Mouse (Mus musculus): ENCODE measurements around the gene Lyrm4.

Gene Lyrm4

DNA sequence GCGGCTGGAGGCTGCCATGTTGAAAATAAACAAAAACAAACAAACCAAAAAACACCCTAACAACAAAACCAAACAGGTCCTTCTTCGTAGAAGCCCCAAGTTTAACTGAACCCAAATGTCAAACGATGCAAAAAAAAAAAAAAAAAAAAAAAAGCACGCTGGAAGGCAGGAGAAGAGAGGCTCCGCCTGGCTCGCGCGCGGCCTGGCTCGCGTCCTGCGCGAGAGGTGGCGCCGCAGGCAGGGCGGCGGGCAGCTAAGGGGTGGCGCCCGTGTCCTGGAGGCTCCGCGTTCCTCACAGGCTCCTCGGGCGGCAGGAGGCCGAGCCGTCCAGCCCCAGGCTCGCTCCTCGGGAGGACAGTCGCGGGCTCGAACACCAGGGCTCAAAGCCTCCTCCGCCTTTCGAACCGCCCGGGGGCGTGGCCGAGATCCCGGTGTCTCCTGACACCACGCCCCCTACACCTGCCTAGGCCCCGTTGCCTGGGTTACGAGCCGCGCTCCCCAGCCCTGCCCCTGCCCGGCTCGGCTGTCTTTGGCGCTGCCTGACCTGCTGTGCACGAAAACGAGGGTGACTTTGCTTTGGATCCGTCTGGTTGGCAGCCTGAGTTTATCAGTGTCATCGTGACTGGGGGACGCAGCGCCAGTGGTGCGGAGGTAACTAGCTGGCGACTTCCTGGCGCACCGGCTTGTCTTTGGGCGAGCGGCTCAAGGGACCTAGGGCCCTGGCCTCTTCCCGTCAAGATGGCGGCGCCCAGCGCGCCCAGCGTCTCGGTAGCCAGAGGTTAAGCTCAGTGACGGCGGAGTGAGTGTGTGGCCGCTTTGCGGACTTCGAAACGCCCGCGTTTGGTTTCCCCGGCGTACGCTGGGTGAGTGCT, at the start of gene Lyrm4, which contains the start of gene Fars2:
Gene Lyrm4 (minus strand): TSS at position 384 of the 872 bp plus-strand sequence.
Gene Fars2 (plus strand): TSS at position 270 of the 872 bp plus-strand sequence.
- DNase-seq (ENCODE audit: low read depth, low spot score): peak; percentile 94

GRCm38 (mm10) chr13:36163898-36164297, 46.6 kb upstream of the Lyrm4 start:
- DNase-seq (ENCODE audit: low read depth, low spot score): no peak

DNA sequence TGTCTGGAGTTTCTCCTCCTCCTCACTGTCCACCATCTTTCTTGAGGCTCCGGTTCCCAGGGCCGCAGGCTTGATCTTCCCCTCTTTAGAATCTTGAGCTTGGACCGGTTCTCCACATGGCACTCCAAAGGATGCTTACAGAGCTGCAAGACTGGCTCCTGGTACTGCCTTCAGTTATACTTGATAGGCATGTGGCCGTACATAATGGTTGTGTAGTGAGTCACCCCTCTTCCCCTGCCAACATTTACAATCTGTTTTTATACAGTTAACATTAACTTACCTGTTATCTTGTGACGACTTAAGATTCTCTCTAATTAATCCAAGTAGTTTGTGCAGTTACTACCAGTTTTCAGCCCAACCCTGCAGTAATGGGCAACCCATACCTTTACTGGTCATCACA, 46.1 kb upstream of the Lyrm4 start:
- no peak for DNase-seq (ENCODE audit: low read depth, low spot score)

- DNase-seq (ENCODE audit: low read depth, low spot score): no peak
Observed at GRCm38 (mm10) chr13:36156340-36156931, 39.1 kb upstream of the Lyrm4 start.

- DNase-seq (ENCODE audit: low read depth, low spot score): no peak
Observed at GRCm38 (mm10) chr13:36152728-36153498, 35.6 kb upstream of the Lyrm4 start.

DNA sequence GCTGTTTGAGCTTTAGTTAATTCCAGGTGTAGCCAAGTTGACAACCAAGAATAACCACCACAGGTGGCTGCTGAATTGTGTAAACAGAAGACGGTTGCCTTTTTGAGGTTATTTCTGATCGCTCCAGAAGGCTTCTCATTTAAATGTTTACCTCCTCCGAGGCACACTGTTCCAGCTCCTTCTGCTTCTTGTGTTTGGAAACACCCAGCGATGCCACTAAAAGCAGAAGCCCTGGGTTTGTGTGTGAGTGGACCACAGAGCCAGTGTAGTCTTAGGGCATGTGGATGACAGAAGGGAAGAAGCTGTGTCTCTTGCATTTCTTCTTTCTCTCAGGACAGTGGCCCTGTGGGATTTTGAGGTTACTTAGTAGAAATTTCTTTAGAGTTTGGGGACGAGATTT, 32.9 kb upstream of the Lyrm4 start:
- no peak for DNase-seq (ENCODE audit: low read depth, low spot score)

- DNase-seq (ENCODE audit: low read depth, low spot score): peak; percentile 11
Observed at GRCm38 (mm10) chr13:36149175-36149939, 32.0 kb upstream of the Lyrm4 start.

GRCm38 (mm10) chr13:36145601-36146000, 28.3 kb upstream of the Lyrm4 start:
- no peak for DNase-seq (ENCODE audit: low read depth, low spot score)

- no peak for DNase-seq (ENCODE audit: low read depth, low spot score)
Observed at GRCm38 (mm10) chr13:36140247-36141016, 23.1 kb upstream of the Lyrm4 start.

DNA sequence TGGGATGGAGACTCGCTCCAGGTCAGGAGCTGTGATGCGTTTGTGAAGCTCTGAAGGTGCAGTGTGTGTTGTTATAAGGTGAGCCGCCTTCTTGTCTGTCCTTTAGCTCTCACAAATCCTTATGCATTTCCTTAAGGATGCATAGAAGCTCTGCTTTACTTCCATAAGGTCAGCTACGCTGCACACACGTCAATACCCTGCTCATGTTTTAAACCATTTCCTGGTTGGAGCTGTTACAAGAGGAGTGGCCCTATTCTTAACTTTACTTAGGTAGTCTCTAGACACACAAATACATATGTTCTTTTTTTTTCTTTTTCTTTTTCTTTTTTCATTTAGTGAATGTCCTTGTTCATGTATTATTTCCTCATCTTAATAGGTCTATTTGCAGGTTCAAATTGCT, 22.4 kb upstream of the Lyrm4 start:
- no peak for DNase-seq (ENCODE audit: low read depth, low spot score)

DNA sequence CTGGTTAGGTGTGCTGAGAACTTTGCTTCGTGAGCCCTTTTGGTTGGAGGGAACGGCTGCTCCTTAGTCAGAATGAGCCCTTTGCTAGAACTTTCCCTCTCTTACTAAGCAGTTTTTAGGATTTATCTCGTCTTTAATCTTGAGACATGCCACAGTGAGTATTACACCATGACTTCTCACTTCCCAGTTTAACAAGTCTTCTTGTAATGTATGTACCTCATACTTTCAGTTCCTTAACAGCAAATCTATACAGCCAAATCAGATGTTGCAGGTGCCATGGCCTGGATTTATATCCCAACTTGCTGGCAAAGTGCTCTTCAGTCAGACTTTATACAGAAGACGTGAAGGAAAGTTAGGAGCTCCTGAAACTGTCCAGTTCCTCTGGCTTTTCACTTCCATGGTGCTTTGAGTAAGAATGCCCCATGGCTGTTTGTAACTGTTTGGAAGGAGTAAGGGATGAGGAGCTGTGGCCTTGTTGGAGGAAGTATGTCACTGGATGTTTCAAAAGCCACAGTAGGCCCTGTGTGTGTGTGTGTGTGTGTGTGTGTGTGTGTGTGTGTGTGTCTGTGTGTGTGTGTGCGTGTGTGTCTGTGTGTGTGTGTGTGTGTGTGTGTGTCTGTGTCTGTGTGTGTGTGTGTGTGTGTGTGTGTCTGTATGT, 14.8 kb upstream of the Lyrm4 start:
- DNase-seq (ENCODE audit: low read depth, low spot score): no peak

DNA sequence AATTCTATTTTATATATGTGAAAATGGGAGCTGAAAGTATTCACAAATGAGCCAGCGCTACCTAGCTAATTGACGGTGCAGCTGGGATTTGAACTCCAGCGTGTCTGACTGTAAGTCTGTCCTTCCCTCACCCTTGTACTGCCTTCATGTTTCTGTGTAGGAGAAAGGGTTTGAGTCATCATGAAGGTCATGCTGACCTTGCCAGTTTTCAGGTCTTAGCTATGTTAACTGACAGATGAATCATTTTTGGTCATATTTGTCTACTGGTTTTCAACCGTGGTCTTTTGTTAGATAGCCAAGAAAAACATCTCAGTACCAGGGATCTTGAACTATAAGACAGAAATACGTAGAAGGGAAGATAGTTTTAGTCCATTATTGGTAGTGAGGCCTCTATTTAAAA, 14.1 kb upstream of the Lyrm4 start:
- DNase-seq (ENCODE audit: low read depth, low spot score): no peak

DNA sequence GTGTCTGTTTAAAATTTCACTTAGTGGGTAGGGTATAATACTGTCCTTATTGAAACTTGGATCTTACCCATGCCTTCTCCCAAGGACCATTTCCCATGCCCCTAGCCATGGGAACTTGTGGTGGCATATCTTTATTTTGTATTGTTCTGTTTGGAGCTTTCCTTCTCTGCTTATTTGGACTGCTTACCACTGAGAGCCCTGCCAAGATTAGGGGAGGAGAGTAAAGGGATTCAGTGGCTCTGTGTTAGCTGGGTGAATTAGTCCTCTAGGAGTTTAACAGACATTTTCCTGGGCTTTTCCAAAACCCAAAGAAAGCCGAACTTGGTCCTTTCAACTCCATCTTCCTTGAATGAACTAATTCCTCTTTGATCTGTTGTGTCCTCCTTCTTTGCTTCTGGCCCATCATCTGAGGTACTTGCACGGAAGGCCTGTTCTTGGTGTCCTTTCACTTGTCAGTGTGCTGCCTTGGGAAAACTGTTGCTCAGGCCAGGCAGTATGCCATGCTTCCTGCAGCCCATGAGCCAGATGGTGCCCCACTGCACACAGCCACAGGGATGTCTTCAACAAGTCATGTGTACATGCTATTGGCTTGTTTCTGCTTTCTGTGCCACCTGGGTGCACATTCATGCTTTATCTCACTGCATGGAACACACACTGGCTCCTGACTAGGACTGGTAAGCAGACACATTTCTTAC, 12.2 kb upstream of the Lyrm4 start:
- no peak for DNase-seq (ENCODE audit: low read depth, low spot score)

- DNase-seq (ENCODE audit: low read depth, low spot score): no peak
Observed at GRCm38 (mm10) chr13:36120606-36121005, 3.3 kb upstream of the Lyrm4 start.

DNA sequence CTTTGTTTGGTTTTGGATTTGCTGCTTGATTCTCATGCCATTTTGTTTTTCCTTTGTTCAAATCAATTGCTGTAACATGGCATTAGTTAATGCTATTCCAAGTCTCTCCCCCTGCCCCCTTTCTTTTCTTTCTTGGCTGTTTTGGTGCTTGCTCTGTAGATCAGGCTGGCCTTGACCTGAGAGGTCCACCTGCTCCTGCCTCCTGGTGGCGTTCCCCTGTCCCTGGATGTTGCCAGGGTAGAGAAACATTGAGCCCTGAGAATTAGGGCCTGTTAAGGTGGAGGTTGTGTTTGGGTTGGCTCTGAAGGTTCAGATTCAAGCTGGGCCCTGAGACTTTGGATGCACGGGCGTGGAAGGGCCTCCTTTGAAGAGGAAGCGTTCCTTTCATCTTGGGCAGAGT, 2.4 kb upstream of the Lyrm4 start:
- no peak for DNase-seq (ENCODE audit: low read depth, low spot score)

DNA sequence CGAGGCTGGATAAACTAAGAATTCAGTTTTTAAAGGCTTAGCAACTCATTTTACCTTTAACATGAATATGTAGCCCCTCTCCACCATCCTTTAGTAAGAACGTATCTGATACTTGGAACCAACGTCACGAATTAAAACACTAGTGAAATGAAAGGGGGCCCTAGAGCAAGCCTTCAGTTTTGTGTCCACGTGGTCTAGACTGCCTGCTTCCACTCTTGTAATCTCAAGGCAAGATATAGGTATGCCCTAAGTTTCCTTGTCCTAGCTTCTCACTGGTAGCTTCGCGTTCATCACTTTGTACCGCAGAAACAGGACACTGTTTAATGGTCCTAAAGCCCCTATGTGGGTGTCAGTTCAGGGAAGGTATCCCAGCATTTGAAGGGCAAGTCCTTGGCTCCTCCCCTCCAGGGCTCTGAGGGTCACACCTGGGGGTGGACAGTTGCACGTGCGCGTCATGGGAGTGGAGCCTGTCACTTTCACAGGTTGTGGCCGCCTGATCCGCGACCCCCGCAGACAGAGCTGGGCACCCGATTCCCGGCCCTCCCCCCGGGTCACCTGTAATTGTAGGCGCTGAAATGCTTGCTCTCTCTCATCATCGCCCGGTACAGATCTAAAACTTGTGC, 695 bp downstream of the Lyrm4 start:
- DNase-seq (ENCODE audit: low read depth, low spot score): peak; percentile 20

DNA sequence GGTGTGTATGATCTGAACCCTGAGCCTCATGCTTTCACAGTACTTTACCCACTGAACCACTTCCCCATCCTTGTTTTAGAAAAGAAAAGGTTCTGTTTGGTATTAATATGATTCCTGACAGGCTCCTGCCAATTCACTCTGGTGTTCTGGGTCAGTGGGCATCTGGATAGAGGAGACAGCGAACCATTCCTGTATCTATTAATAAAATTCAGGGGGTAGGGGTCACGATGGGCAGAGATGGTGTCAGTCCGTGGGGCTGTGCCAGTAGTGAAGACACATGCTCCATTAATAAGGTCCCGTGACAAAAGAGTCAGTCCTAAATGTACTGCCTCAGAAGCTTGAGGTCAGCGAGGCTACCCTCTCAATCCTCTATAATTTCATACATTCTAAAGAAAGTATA, 4.1 kb downstream of the Lyrm4 start:
- no peak for DNase-seq (ENCODE audit: low read depth, low spot score)

DNA sequence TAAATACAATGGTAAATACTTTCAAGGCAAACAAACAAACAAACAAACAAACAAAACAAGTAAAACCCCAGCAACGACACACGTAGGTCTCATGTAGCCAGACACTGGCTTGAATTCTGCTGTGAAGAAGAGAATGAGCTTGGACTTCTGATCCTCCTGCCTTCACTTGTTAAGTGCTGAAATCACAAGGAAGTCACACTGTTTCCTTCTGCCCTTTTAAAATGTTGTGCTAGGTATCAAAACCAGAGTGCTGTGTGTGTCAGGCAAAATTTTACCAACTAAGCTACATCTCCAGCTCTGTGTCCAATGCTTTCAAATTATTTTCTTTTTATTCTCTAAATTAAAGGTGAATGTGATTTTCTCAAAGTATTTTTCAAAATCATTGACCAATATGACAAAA, 6.0 kb downstream of the Lyrm4 start:
- DNase-seq (ENCODE audit: low read depth, low spot score): no peak

- no peak for DNase-seq (ENCODE audit: low read depth, low spot score)
Observed at GRCm38 (mm10) chr13:36108528-36108927, 8.8 kb downstream of the Lyrm4 start.

All from mesoderm, embryonic 11.5 days (tissue).